Mouse (Mus musculus) liver, embryonic 15.5 days (tissue): ENCODE measurements at regions not wholly inside any gene's neighbourhood (a gene's known extent, or its start where the extent isn't known, plus 50 kb on each side); places are given as distances from the start of the nearest gene placed in this dataset.

Source experiments
- ATAC-seq: fragments of 200-750 bp; cut with Nextera tagmentation; 2 replicates; pipeline ENCODE4 v1.8.0; 2017; ENCODE audit warnings: moderate number of reproducible peaks, mild to moderate bottlenecking, moderate library complexity; ENCODE audit not compliant: insufficient read depth
- H3K27ac ChIP-seq: fragments of 300-500 bp; sonication (generic); replicated peaks from 2 replicates; pipeline ENCODE4 v1.5.1; 2015; ENCODE audit warnings: mild to moderate bottlenecking, inconsistent platforms
- H3K27me3 ChIP-seq: fragments of 300-500 bp; sonication (generic); 2 replicates; pipeline ENCODE4 v1.6.1; 2015; ENCODE audit warnings: mild to moderate bottlenecking, inconsistent platforms
- H3K36me3 ChIP-seq: fragments of 300-500 bp; sonication (generic); replicated peaks from 2 replicates; pipeline ENCODE4 v1.6.1; 2015; ENCODE audit warnings: moderate library complexity, mild to moderate bottlenecking, inconsistent platforms
- H3K4me1 ChIP-seq: fragments of 300-500 bp; sonication (generic); replicated peaks from 2 replicates; pipeline ENCODE4 v1.6.1; 2015; ENCODE audit warnings: inconsistent platforms
- H3K4me2 ChIP-seq: fragments of 300-500 bp; sonication (generic); 2 replicates; pipeline ENCODE4 v1.6.1; 2015; ENCODE audit warnings: moderate library complexity, mild to moderate bottlenecking, inconsistent platforms
- H3K4me3 ChIP-seq: fragments of 300-500 bp; sonication (generic); replicated peaks from 2 replicates; pipeline ENCODE4 v1.5.1; 2015; ENCODE audit warnings: mild to moderate bottlenecking, inconsistent platforms
- H3K9ac ChIP-seq: fragments of 300-500 bp; sonication (generic); 2 replicates; pipeline ENCODE4 v1.6.1; 2015; ENCODE audit warnings: moderate library complexity, mild to moderate bottlenecking, inconsistent platforms
- H3K9me3 ChIP-seq: fragments of 300-500 bp; sonication (generic); replicated peaks from 2 replicates; pipeline ENCODE4 v1.6.1; 2016; ENCODE audit warnings: inconsistent platforms
- WGBS: fragments of 180-500 bp; shearing (Covaris S2); methylation state at CpG from one replicate; pipeline ENCODE4 v1.1.7; 2015; ENCODE audit warnings: mixed read lengths; ENCODE audit not compliant: insufficient replicate concordance; 5-methylcytosine and 5-hydroxymethylcytosine counted together

DNA sequence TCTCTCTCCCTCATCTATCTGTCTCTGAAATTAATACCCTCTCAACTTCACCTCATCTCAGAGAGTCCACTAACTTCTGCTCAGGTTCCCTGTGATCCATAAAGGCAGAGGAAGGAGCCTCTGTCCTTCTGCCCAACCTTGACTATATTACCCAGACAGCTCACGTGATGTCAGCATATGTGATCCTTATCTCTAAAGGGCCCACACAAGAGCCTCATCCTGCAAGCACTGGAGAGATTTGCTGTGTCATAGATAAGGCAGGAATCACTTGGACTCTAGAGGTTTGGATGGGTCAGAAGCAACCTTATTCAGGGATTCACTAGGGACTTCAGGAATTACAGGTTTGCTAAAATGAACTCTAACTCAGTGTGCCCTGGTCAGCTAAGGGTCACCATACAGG lies 315.3 kb upstream of the Kdm8 start:
- no peaks in the 10 kb centered on the region for H3K36me3 ChIP-seq

DNA sequence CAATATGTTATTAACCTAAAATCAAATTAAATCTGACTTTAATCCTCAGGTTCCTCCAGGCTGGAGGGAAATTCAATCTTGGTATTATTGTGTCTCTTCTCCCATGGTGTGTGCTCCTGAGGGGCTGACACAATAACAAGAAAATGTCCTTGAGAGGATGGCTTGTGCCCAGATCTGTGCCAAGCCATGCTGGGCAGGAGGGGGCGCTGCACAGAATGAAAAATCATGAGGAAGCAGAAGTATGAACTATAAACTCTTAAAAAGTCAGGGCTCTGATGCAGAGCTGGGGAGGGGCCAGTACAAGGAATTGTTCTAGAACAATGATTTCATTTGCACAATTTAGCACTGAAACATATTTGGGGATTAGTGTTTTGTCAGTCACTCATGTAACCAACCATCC lies 312.5 kb upstream of the Kdm8 start:
- Histone ChIP-seq H3K4me1 (no peaks in the 10 kb centered on the region), H3K9ac (no peak overlapping the region), H3K9me3 (no peaks in the 10 kb centered on the region), H3K27me3 (no peaks in the 10 kb centered on the region), H3K36me3 (no peaks in the 10 kb centered on the region), H3K4me3 (no peak overlapping the region), H3K4me2 (no peak overlapping the region), H3K27ac (no peak overlapping the region)
- ATAC-seq: no peak
- 41% methylated on average over 1 of the region's 1 CpGs for WGBS

More for the DNA sequence above, 315.3 kb upstream of the Kdm8 start:
- H3K27me3 ChIP-seq: no peaks in the 10 kb centered on the region
- no peak for ATAC-seq
- 17% methylated on average over 1 of the region's 1 CpGs for WGBS
- H3K4me3 ChIP-seq: no peak overlapping the region
- H3K9ac ChIP-seq: no peak overlapping the region
- no peak overlapping the region for H3K27ac ChIP-seq
- H3K4me1 ChIP-seq: no peaks in the 10 kb centered on the region
- no peak overlapping the region for H3K4me2 ChIP-seq
- H3K9me3 ChIP-seq: no peaks in the 10 kb centered on the region

DNA sequence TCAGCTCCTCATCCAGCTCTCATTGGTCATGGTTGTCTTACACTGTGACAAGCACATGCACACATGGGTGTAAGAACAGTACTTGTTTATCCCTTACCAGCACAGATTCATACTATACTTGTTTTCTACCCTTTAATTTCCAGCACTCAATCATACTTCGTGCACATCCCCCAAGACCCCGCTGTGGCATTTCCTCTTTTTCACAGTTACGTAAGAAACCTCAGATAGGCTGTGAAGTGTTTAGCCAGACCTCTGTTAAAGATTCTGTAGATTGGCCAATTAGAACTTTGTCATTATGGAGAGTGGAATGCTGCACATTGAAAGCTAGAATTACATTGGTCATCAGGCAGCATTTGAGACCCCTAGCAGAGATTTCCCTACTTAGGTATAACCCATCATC lies 305.9 kb upstream of the Kdm8 start:
- H3K9ac ChIP-seq: no peak overlapping the region
- WGBS: 11% methylated on average over 3 of the region's 3 CpGs
- no peaks in the 10 kb centered on the region for H3K4me1 ChIP-seq
- ATAC-seq: no peak
- no peak overlapping the region for H3K27ac ChIP-seq
- no peaks in the 10 kb centered on the region for H3K27me3 ChIP-seq
- no peak overlapping the region for H3K4me2 ChIP-seq
- H3K9me3 ChIP-seq: no peaks in the 10 kb centered on the region
- H3K36me3 ChIP-seq: no peaks in the 10 kb centered on the region
- H3K4me3 ChIP-seq: no peak overlapping the region

DNA sequence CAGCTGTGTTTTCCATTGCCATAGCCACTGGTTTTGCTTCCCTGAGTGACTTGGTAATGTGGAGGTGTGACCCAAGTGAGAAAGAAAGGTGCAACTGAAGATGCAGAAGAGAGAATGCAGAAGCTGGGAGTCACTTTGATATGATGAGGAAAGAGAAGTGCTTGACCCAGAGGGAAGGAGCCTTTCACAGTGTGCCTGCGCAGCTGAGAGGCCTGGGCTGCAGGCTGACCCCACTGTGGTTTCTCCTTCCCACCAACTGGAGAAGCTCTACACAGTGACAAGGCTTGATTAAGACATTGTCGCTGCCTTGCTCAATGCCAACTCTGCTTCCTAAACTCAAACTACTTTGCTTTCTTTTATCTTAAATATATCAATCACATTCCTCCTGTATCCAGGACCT lies 305.3 kb upstream of the Kdm8 start:
- ATAC-seq: no peak
- no peaks in the 10 kb centered on the region for H3K27me3 ChIP-seq
- no peaks in the 10 kb centered on the region for H3K36me3 ChIP-seq
- no peak overlapping the region for H3K27ac ChIP-seq
- no peak overlapping the region for H3K9ac ChIP-seq
- H3K4me1 ChIP-seq: no peaks in the 10 kb centered on the region
- no peak overlapping the region for H3K4me3 ChIP-seq
- no peak overlapping the region for H3K4me2 ChIP-seq
- 7% methylated on average over 2 of the region's 2 CpGs for WGBS
- no peaks in the 10 kb centered on the region for H3K9me3 ChIP-seq

DNA sequence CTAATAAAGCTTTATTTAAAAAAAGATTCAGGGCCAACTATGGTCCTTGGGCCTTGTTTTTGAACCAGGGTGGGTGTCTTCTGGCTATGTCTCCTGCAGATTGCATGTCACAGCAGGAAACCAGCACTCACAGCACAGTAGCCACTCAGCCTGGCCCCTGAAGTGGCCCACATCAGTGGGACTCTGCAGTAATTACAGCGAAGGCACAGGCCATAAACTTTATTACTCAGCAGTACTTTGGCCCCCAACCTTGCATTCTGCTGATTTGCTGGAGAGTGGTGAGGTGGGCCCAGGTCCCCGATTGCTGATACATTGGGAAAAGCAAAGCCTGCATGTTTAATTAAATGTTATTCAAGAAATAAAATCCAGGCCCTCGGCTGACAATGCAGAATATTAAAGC lies 303.6 kb upstream of the Kdm8 start:
- no peak overlapping the region for H3K9ac ChIP-seq
- WGBS: 38% methylated on average over 3 of the region's 3 CpGs
- H3K27me3 ChIP-seq: no peaks in the 10 kb centered on the region
- no peaks in the 10 kb centered on the region for H3K9me3 ChIP-seq
- H3K4me2 ChIP-seq: no peak overlapping the region
- no peak overlapping the region for H3K27ac ChIP-seq
- H3K4me3 ChIP-seq: no peak overlapping the region
- no peak for ATAC-seq
- no peaks in the 10 kb centered on the region for H3K4me1 ChIP-seq
- H3K36me3 ChIP-seq: no peaks in the 10 kb centered on the region

DNA sequence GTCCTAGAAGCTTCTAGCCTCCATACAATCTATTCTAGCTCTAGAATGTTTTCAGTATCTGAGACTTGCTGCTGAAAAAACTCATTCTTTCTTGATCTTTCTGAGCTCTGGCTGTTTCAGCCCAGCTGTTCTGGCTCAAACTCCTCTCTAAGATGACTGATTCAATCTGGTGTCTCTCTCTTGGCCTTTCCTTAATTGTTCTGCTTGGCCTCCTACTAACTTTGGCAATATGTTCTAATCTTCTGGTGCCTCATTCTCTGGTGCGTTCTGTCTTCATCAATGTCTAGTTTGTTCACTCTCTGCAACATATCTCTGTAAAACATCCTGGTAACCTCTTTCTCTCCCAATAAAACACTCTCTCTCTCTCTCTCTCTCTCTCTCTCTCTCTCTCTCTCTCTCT lies 302.6 kb upstream of the Kdm8 start:
- Histone ChIP-seq H3K4me2 (no peak overlapping the region), H3K4me3 (no peak overlapping the region), H3K36me3 (no peaks in the 10 kb centered on the region), H3K9ac (no peak overlapping the region), H3K9me3 (no peaks in the 10 kb centered on the region), H3K4me1 (no peaks in the 10 kb centered on the region), H3K27me3 (no peaks in the 10 kb centered on the region), H3K27ac (no peak overlapping the region)
- WGBS: 51% methylated on average over 1 of the region's 1 CpGs
- no peak for ATAC-seq

DNA sequence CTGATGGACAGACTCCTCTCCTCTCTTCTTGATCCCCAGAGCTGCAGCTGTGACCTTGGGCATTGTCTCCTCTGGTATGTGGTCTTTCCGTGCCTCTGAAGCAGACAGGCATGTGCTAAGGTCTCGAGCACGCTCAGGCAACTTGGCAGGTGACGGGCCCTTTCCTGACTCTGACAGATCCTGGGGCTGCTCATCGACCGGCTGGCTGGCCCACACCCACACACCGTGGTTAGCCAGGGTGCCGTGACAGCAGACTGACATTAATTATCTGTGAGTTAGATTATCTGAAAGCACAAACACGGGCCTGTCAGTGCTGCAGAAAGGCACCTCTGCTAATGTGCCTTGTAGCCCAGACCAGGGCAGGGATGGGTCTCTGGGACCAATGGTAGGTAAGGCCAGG lies 298.5 kb upstream of the Kdm8 start:
- no peak for ATAC-seq
- no peak overlapping the region for H3K27ac ChIP-seq

DNA sequence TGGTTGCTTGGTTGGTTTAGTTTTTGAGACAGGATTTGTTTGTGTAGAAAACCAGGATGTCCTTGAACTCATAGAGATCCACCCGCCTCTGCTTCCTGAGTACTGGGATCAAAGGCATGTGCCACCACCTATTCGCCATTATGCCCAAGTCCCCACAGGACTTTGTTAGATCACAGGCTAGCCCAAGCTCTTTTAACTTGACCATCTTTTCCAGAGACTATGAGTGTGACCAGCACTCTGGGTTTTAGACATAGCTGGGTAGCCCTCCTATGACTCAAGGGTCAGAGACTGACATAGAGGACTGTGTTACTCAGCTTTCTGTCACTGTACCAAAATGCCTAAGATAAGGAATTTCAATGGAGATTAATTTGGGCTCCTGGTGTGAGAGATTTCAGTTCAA lies 295.3 kb upstream of the Kdm8 start:
- Histone ChIP-seq H3K4me3 (no peak overlapping the region), H3K4me2 (no peak overlapping the region), H3K27me3 (no peaks in the 10 kb centered on the region), H3K9ac (no peak overlapping the region), H3K27ac (no peak overlapping the region), H3K4me1 (no peaks in the 10 kb centered on the region), H3K36me3 (no peaks in the 10 kb centered on the region), H3K9me3 (no peaks in the 10 kb centered on the region)
- 55% methylated on average over 2 of the region's 2 CpGs for WGBS
- ATAC-seq: no peak

More for the DNA sequence above, 298.5 kb upstream of the Kdm8 start:
- H3K4me1 ChIP-seq: no peaks in the 10 kb centered on the region
- H3K4me3 ChIP-seq: no peak overlapping the region
- 19% methylated on average over 9 of the region's 9 CpGs for WGBS
- H3K4me2 ChIP-seq: no peak overlapping the region
- no peak overlapping the region for H3K9ac ChIP-seq
- no peaks in the 10 kb centered on the region for H3K9me3 ChIP-seq
- H3K27me3 ChIP-seq: no peaks in the 10 kb centered on the region
- no peaks in the 10 kb centered on the region for H3K36me3 ChIP-seq

DNA sequence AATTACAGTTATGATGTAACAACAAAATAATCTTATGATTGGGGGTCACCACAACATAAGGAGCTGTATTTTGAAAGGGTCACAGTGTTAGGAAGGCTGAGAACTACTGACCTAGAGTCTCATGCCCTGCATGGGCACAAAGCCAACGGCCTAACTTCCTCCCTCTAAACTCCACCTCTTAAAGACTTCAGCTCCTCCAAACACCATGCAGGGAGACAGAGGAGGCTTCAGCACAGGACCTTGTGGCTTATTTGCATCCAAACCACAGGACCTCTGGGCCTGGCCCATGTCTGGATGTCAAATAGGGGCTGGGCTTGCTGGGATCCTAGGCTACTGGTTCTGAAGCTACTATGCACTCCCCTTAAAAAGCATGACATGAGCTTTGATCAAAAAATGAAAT lies 294.7 kb upstream of the Kdm8 start:
- Histone ChIP-seq H3K4me1 (no peaks in the 10 kb centered on the region), H3K9ac (no peak overlapping the region), H3K9me3 (no peaks in the 10 kb centered on the region), H3K4me2 (no peak overlapping the region), H3K4me3 (no peak overlapping the region), H3K27ac (no peak overlapping the region), H3K27me3 (no peaks in the 10 kb centered on the region), H3K36me3 (no peaks in the 10 kb centered on the region)
- ATAC-seq: no peak
- WGBS: 16% methylated on average over 1 of the region's 1 CpGs

DNA sequence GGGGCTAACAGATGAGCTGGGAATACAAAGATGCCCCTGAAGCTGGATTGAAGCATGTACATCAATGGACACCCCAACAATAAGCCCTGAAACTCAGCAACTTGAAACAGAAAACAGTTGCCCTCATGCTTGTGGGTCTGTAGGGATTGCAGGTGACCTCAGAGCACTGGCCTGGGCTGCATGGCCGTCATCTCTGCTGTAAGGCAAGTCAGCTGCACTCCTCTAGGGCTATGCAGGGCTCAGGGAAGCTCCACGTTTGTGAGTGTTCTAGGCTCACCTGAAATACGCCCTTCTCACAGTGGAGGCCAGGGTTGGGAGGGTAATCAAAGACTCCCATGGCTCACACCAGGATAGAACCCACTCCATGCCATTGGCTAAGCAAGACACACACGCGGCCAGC lies 292.2 kb upstream of the Kdm8 start:
- Histone ChIP-seq H3K9me3 (no peaks in the 10 kb centered on the region), H3K27ac (no peak overlapping the region), H3K4me3 (no peak overlapping the region), H3K9ac (no peak overlapping the region), H3K4me2 (no peak overlapping the region), H3K27me3 (no peaks in the 10 kb centered on the region), H3K4me1 (no peaks in the 10 kb centered on the region), H3K36me3 (no peaks in the 10 kb centered on the region)
- 53% methylated on average over 5 of the region's 5 CpGs for WGBS
- no peak for ATAC-seq

DNA sequence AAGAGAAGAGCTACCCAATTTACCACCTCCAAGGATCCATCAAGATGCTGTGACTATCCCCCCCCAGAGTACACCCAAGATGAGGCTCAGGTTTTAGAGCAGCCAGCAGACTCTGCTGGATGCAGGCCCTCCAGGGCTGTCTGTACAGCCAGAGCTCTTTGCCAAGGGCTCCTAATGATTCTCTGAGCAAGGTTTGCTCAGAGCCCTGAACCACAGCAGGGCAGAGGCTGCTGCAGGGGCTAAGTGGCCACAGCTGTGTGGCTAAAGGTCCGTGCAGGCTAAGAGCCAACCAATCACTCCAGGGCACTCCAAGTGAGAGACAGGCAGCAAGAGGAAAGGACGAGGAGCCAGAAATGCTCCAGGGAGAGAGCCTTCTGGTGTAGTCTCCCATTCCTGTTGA lies 289.2 kb upstream of the Kdm8 start:
- Histone ChIP-seq H3K4me3 (no peak overlapping the region), H3K36me3 (no peaks in the 10 kb centered on the region), H3K4me1 (no peaks in the 10 kb centered on the region), H3K9me3 (no peaks in the 10 kb centered on the region), H3K4me2 (no peak overlapping the region), H3K27me3 (no peaks in the 10 kb centered on the region), H3K27ac (no peak overlapping the region), H3K9ac (no peak overlapping the region)
- 22% methylated on average over 2 of the region's 2 CpGs for WGBS
- no peak for ATAC-seq

DNA sequence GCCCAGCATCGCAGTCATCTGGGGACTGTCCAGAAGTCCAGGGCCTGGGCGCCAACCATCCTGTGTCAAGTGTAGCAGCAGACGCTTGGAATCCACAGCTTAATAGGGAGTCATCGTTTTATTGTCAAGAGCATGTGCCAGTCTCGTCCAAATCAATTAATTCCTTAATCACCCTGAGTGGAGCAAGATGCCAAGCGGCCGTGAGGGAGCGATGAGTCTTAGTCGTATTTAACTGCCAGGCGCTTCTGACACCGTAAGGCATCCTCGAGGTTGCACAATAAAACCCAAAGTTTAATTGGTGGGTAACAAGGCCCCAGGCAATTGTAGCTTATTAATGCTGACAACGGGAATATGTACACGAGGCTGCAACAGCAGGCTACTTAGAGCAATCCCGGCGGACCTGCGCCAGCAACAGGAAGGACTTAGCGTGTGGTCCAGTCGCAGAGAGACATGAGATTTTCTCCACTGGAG lies 277.6 kb upstream of the Kdm8 start:
- H3K4me1 ChIP-seq: no peaks in the 10 kb centered on the region
- ATAC-seq: no peak
- no peaks in the 10 kb centered on the region for H3K27me3 ChIP-seq
- no peak overlapping the region for H3K4me2 ChIP-seq
- 78% methylated on average over 19 of the region's 19 CpGs for WGBS
- no peak overlapping the region for H3K27ac ChIP-seq
- H3K36me3 ChIP-seq: no peaks in the 10 kb centered on the region
- H3K9me3 ChIP-seq: no peaks in the 10 kb centered on the region
- no peak overlapping the region for H3K4me3 ChIP-seq
- no peak overlapping the region for H3K9ac ChIP-seq
